Mouse (Mus musculus) intestine, postnatal 0 days (tissue): ENCODE data around the gene Cdk12. TPM values are rescaled to one million over a fixed set of nuclear protein-coding genes. Genes with fewer than 3 reads are reported as not detected.
A peak's percentile ranks its signal among the peaks of the same experiment; 100 is the strongest.
"Not testable (repeated sequence)": the region's sequence is repeated elsewhere in the genome, so short reads cannot be mapped to it uniquely, and the experiment has no call there.

ENCODE experiments used
- ATAC-seq: fragments of 200-750 bp; cut with Nextera tagmentation; 2 replicates; pipeline ENCODE4 v1.8.0; 2017; ENCODE audit warnings: mild to moderate bottlenecking, moderate TSS enrichment, moderate library complexity
- H3K27ac ChIP-seq: fragments of 300-500 bp; sonication (generic); 2 replicates; pipeline ENCODE4 v1.5.1; 2014; ENCODE audit warnings: mild to moderate bottlenecking, low read depth, low read length, moderate library complexity
- H3K27me3 ChIP-seq: fragments of 300-500 bp; sonication (generic); replicated peaks from 2 replicates; pipeline ENCODE4 v1.6.1; 2014; ENCODE audit warnings: low read length, mixed read lengths; ENCODE audit not compliant: control insufficient read depth, insufficient read depth
- H3K36me3 ChIP-seq: fragments of 300-500 bp; sonication (generic); 2 replicates; pipeline ENCODE4 v1.6.1; 2014; ENCODE audit warnings: mild to moderate bottlenecking, moderate library complexity; ENCODE audit not compliant: control insufficient read depth, insufficient read depth
- H3K4me1 ChIP-seq: fragments of 300-500 bp; sonication (generic); replicated peaks from 2 replicates; pipeline ENCODE4 v1.6.1; 2014; ENCODE audit warnings: antibody characterized with exemption, low read length, mixed read lengths; ENCODE audit not compliant: control insufficient read depth, insufficient read depth
- H3K4me2 ChIP-seq: fragments of 300-500 bp; sonication (generic); replicated peaks from 2 replicates; pipeline ENCODE4 v1.6.1; 2014; ENCODE audit warnings: low read depth, mild to moderate bottlenecking, moderate library complexity
- H3K4me3 ChIP-seq: fragments of 300-500 bp; sonication (generic); 2 replicates; pipeline ENCODE4 v1.5.1; 2014; ENCODE audit warnings: low read depth, low read length
- H3K9ac ChIP-seq: fragments of 300-500 bp; sonication (generic); 2 replicates; pipeline ENCODE4 v1.6.1; 2014; ENCODE audit warnings: mild to moderate bottlenecking, low read depth, low read length
- H3K9me3 ChIP-seq: fragments of 300-500 bp; sonication (generic); 2 replicates; pipeline ENCODE4 v1.6.1; 2016; ENCODE audit warnings: mixed run types; ENCODE audit not compliant: control insufficient read depth
- CTCF ChIP-seq: sonication (generic); IDR thresholded peaks from 2 replicates; pipeline ENCODE4 v1.5.1; 2016; ENCODE audit warnings: low read depth, mild to moderate bottlenecking, control low read depth, antibody characterized with exemption, moderate library complexity
- WGBS: fragments of 180-500 bp; shearing (Covaris S2); extraction: QIAGEN DNeasy Blood & Tissue Kit; methylation state at CpG from one replicate; pipeline ENCODE4 v1.1.7; 2014; 5-methylcytosine and 5-hydroxymethylcytosine counted together
- polyA plus RNA-seq: library from polyadenylated mRNA; unstranded; fragments of >200 nt; fragmentation: Nextera tagmentation; extraction: Ambion mirVana; gene quantifications from 2 replicates; pipeline ENCODE4 v1.2.1, GENCODE M21; 2015

Cdk12 gene
- polyA plus RNA-seq, result 4.9 and 6.4 TPM in 2 replicates

- peak within 1 kb of the TSS; percentile 99 for H3K9ac ChIP-seq
- H3K4me1 ChIP-seq, result no peaks in the 10 kb centered on the region
- under 1% methylated on average over 54 of the region's 63 CpGs for WGBS
- H3K36me3 ChIP-seq, result no peaks in the 10 kb centered on the region
- ATAC-seq, result peak; percentile 91
- no peaks in the 10 kb centered on the region for H3K9me3 ChIP-seq
- H3K4me2 ChIP-seq, result peak within 1 kb of the TSS; percentile 65
- peak within 1 kb of the TSS; percentile 84 for H3K4me3 ChIP-seq
- H3K27ac ChIP-seq, result peak within 1 kb of the TSS; percentile 100
- TF ChIP-seq CTCF, result peak; percentile 5; the same call in 1 of the 2 replicates
- H3K27me3 ChIP-seq, result no peaks in the 10 kb centered on the region
Measured at GRCm38 (mm10) chr11:98202641-98203350, at the start of gene Cdk12. Gene Cdk12 (plus strand): TSS chr11:98203059.

DNA sequence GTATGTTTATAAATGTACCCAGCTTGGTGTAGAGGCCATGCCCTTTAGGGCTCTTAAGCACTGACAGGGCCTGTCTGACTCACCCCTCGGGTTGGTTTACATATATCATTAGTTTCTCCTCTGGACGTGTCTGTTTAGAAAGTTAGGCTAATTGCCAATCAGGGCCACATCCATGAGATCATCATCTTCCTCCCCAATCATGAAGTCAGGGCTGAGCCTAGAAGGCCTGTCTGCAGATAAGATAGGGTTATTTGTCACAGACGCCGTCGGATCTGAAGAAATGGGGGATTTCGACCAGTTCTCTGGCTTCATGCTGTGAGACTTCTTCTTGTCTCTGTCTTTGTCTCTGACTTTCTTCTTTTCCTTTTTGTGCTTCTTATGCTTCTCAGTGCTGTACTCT lies 47.8 kb upstream of the Cdk12 start:
- no peaks in the 10 kb centered on the region for H3K27me3 ChIP-seq
- no peak overlapping the region for H3K27ac ChIP-seq
- H3K4me3 ChIP-seq, result no peak overlapping the region
- H3K9me3 ChIP-seq, result no peaks in the 10 kb centered on the region
- H3K36me3 ChIP-seq, result peaks cover 44% of the 10 kb centered on the region
- no peaks in the 10 kb centered on the region for H3K4me1 ChIP-seq
- WGBS, result 76% methylated on average over 6 of the region's 6 CpGs
- TF ChIP-seq CTCF, result no peak
- no peak for ATAC-seq
- no peak overlapping the region for H3K9ac ChIP-seq
- H3K4me2 ChIP-seq, result no peak overlapping the region

DNA sequence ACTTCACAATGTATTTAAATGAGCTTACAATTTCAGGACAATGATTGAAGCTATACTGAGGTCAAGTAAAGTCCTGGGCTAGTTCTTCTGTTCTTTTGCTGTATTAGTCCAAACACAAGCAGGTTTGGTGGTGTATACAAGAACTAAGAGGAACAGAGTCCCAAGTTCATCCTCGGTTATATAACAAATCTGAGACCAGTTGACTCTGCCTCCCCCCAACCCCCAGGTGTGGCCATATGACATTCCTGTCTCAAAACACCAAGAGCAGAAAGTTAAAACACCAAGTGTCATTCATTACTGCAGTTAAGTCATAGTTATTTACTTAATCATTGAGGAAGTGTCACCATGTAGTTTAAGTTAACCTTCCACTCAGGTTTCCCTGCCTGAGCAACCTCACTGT lies 34.5 kb upstream of the Cdk12 start:
- H3K4me2 ChIP-seq, result no peak overlapping the region
- no peak overlapping the region for H3K9ac ChIP-seq
- no peaks in the 10 kb centered on the region for H3K9me3 ChIP-seq
- H3K27ac ChIP-seq, result no peak overlapping the region
- ATAC-seq, result no peak
- peaks cover 75% of the 10 kb centered on the region for H3K36me3 ChIP-seq
- H3K4me1 ChIP-seq, result no peaks in the 10 kb centered on the region
- H3K27me3 ChIP-seq, result no peaks in the 10 kb centered on the region
- TF ChIP-seq CTCF, result no peak
- 67% methylated on average over 1 of the region's 1 CpGs for WGBS
- no peak overlapping the region for H3K4me3 ChIP-seq

GRCm38 (mm10) chr11:98182149-98182548 lies 20.7 kb upstream of the Cdk12 start:
- H3K9me3 ChIP-seq, ATAC-seq, H3K9ac ChIP-seq, H3K4me1 ChIP-seq, H3K27me3 ChIP-seq, H3K4me3 ChIP-seq, H3K27ac ChIP-seq, H3K4me2 ChIP-seq: not testable (repeated sequence)
- H3K36me3 ChIP-seq, result peaks cover 69% of the 10 kb centered on the region
- WGBS, result 90% methylated on average over 3 of the region's 3 CpGs

GRCm38 (mm10) chr11:98187640-98188395 lies 15.0 kb upstream of the Cdk12 start:
- Histone ChIP-seq H3K4me3 (no peak overlapping the region), H3K27ac (no peak overlapping the region), H3K27me3 (no peaks in the 10 kb centered on the region), H3K36me3 (peaks cover 55% of the 10 kb centered on the region), H3K9ac (no peak overlapping the region), H3K4me2 (0 out of 2 replicates have a peak overlapping the region, but pooled peaks have one; percentile 1), H3K9me3 (no peaks in the 10 kb centered on the region), H3K4me1 (no peaks in the 10 kb centered on the region; the same call in 1 of the 2 replicates)
- 62% methylated on average over 9 of the region's 9 CpGs for WGBS
- no peak for TF ChIP-seq CTCF
- ATAC-seq, result no peak; the same call in 1 of the 2 replicates

- Histone ChIP-seq H3K4me3 (no peak overlapping the region), H3K27me3 (no peaks in the 10 kb centered on the region), H3K9ac (no peak overlapping the region), H3K36me3 (peaks cover 31% of the 10 kb centered on the region), H3K27ac (no peak overlapping the region), H3K9me3 (no peaks in the 10 kb centered on the region), H3K4me1 (no peaks in the 10 kb centered on the region; the same call in 1 of the 2 replicates), H3K4me2 (no peak overlapping the region)
- no peak for TF ChIP-seq CTCF
- WGBS, result 79% methylated on average over 5 of the region's 5 CpGs
- ATAC-seq, result no peak
Measured at GRCm38 (mm10) chr11:98190820-98191219, 12.0 kb upstream of the Cdk12 start.
